Mouse (Mus musculus): ENCODE measurements around the gene Nxph1. TPM values are rescaled to one million over a fixed set of nuclear protein-coding genes. Genes with fewer than 3 reads are reported as not detected.

Nxph1 gene
- polyA plus RNA-seq, 1 experiment from 2014 or later: 0.27 TPM

GRCm38 (mm10) chr6:9083851-9084250, 135.6 kb downstream of the Nxph1 start:
- 81% methylated on average over 3 of the region's 3 CpGs for WGBS
- Histone ChIP-seq H3K4me3 (ENCODE audit: low read length) (no peak overlapping the region), H3K9me3 (ENCODE audit: low read length) (no peaks in the 10 kb centered on the region), H3K36me3 (ENCODE audit: insufficient read depth, low read length) (no peaks in the 10 kb centered on the region), H3K27me3 (ENCODE audit: insufficient read depth, low read length) (no peaks in the 10 kb centered on the region), H3K4me2 (replicated peaks; ENCODE audit: low read depth, low read length) (no peak overlapping the region), H3K4me1 (ENCODE audit: insufficient read depth, low read length) (no peaks in the 10 kb centered on the region), H3K27ac (ENCODE audit: low read length) (no peak overlapping the region), H3K9ac (replicated peaks; ENCODE audit: low read length) (no peak overlapping the region)
- no peak for ATAC-seq (ENCODE audit: low FRiP score, low TSS enrichment)

- 89% methylated on average over 2 of the region's 2 CpGs for WGBS
- Histone ChIP-seq H3K9ac (replicated peaks; ENCODE audit: low read length) (no peak overlapping the region), H3K4me3 (ENCODE audit: low read length) (no peak overlapping the region), H3K27me3 (ENCODE audit: insufficient read depth, low read length) (no peaks in the 10 kb centered on the region), H3K9me3 (ENCODE audit: low read length) (no peaks in the 10 kb centered on the region), H3K4me1 (ENCODE audit: insufficient read depth, low read length) (no peaks in the 10 kb centered on the region), H3K4me2 (replicated peaks; ENCODE audit: low read depth, low read length) (no peak overlapping the region), H3K36me3 (ENCODE audit: insufficient read depth, low read length) (no peaks in the 10 kb centered on the region), H3K27ac (ENCODE audit: low read length) (no peak overlapping the region)
- no peak for ATAC-seq (ENCODE audit: low FRiP score, low TSS enrichment)
Measured at GRCm38 (mm10) chr6:9097345-9097744, 149.1 kb downstream of the Nxph1 start.

- no peaks in the 10 kb centered on the region for H3K36me3 ChIP-seq (ENCODE audit: insufficient read depth, low read length)
- H3K4me1 ChIP-seq (ENCODE audit: insufficient read depth, low read length): no peaks in the 10 kb centered on the region
- no peak overlapping the region for H3K27ac ChIP-seq (ENCODE audit: low read length)
- no peak for ATAC-seq (ENCODE audit: low FRiP score, low TSS enrichment)
- no peak overlapping the region for H3K9ac ChIP-seq (replicated peaks; ENCODE audit: low read length)
- H3K4me3 ChIP-seq (ENCODE audit: low read length): no peak overlapping the region
- H3K9me3 ChIP-seq (ENCODE audit: low read length): no peaks in the 10 kb centered on the region
- no peaks in the 10 kb centered on the region for H3K27me3 ChIP-seq (ENCODE audit: insufficient read depth, low read length)
- no peak overlapping the region for H3K4me2 ChIP-seq (replicated peaks; ENCODE audit: low read depth, low read length)
Measured at GRCm38 (mm10) chr6:9107366-9107765, 159.1 kb downstream of the Nxph1 start.

- 79% methylated on average over 2 of the region's 2 CpGs for WGBS
- no peak overlapping the region for H3K4me3 ChIP-seq (ENCODE audit: low read length)
- H3K27me3 ChIP-seq (ENCODE audit: insufficient read depth, low read length): no peaks in the 10 kb centered on the region
- no peaks in the 10 kb centered on the region for H3K9me3 ChIP-seq (ENCODE audit: low read length)
- H3K27ac ChIP-seq (ENCODE audit: low read length): no peak overlapping the region
- no peaks in the 10 kb centered on the region for H3K4me1 ChIP-seq (ENCODE audit: insufficient read depth, low read length)
- no peak overlapping the region for H3K4me2 ChIP-seq (replicated peaks; ENCODE audit: low read depth, low read length)
- H3K36me3 ChIP-seq (ENCODE audit: insufficient read depth, low read length): no peaks in the 10 kb centered on the region
- ATAC-seq (ENCODE audit: low FRiP score, low TSS enrichment): no peak
- no peak overlapping the region for H3K9ac ChIP-seq (replicated peaks; ENCODE audit: low read length)
Measured at GRCm38 (mm10) chr6:9119136-9119535, 170.9 kb downstream of the Nxph1 start.

GRCm38 (mm10) chr6:9124321-9124914, 176.2 kb downstream of the Nxph1 start:
- WGBS: 90% methylated on average over 12 of the region's 12 CpGs
- no peak overlapping the region for H3K9ac ChIP-seq (replicated peaks; ENCODE audit: low read length)
- H3K4me3 ChIP-seq (ENCODE audit: low read length): no peak overlapping the region
- H3K4me1 ChIP-seq (ENCODE audit: insufficient read depth, low read length): no peaks in the 10 kb centered on the region
- H3K9me3 ChIP-seq (ENCODE audit: low read length): no peaks in the 10 kb centered on the region
- H3K36me3 ChIP-seq (ENCODE audit: insufficient read depth, low read length): no peaks in the 10 kb centered on the region
- H3K27me3 ChIP-seq (ENCODE audit: insufficient read depth, low read length): no peaks in the 10 kb centered on the region
- no peak for ATAC-seq (ENCODE audit: low FRiP score, low TSS enrichment)
- no peak overlapping the region for H3K4me2 ChIP-seq (replicated peaks; ENCODE audit: low read depth, low read length)
- H3K27ac ChIP-seq (ENCODE audit: low read length): no peak overlapping the region

GRCm38 (mm10) chr6:9133589-9134279, 185.5 kb downstream of the Nxph1 start:
- H3K4me2 ChIP-seq (replicated peaks; ENCODE audit: low read depth, low read length): no peak overlapping the region
- H3K9me3 ChIP-seq (ENCODE audit: low read length): no peaks in the 10 kb centered on the region
- H3K4me1 ChIP-seq (ENCODE audit: insufficient read depth, low read length): no peaks in the 10 kb centered on the region
- H3K9ac ChIP-seq (replicated peaks; ENCODE audit: low read length): no peak overlapping the region
- H3K27ac ChIP-seq (ENCODE audit: low read length): no peak overlapping the region
- ATAC-seq (ENCODE audit: low FRiP score, low TSS enrichment): no peak
- WGBS: 78% methylated on average over 3 of the region's 3 CpGs
- H3K4me3 ChIP-seq (ENCODE audit: low read length): no peak overlapping the region
- no peaks in the 10 kb centered on the region for H3K36me3 ChIP-seq (ENCODE audit: insufficient read depth, low read length)
- H3K27me3 ChIP-seq (ENCODE audit: insufficient read depth, low read length): no peaks in the 10 kb centered on the region

- ATAC-seq (ENCODE audit: low FRiP score, low TSS enrichment): no peak
- H3K4me2 ChIP-seq (replicated peaks; ENCODE audit: low read depth, low read length): no peak overlapping the region
- H3K36me3 ChIP-seq (ENCODE audit: insufficient read depth, low read length): no peaks in the 10 kb centered on the region
Measured at GRCm38 (mm10) chr6:9147966-9148365, 199.7 kb downstream of the Nxph1 start.

GRCm38 (mm10) chr6:9149791-9150190, 201.6 kb downstream of the Nxph1 start:
- no peaks in the 10 kb centered on the region for H3K36me3 ChIP-seq (ENCODE audit: insufficient read depth, low read length)
- no peak overlapping the region for H3K4me2 ChIP-seq (replicated peaks; ENCODE audit: low read depth, low read length)
- H3K9ac ChIP-seq (replicated peaks; ENCODE audit: low read length): no peak overlapping the region
- H3K4me1 ChIP-seq (ENCODE audit: insufficient read depth, low read length): no peaks in the 10 kb centered on the region
- H3K4me3 ChIP-seq (ENCODE audit: low read length): no peak overlapping the region
- ATAC-seq (ENCODE audit: low FRiP score, low TSS enrichment): no peak
- no peaks in the 10 kb centered on the region for H3K27me3 ChIP-seq (ENCODE audit: insufficient read depth, low read length)
- H3K9me3 ChIP-seq (ENCODE audit: low read length): no peaks in the 10 kb centered on the region
- 14% methylated on average over 1 of the region's 1 CpGs for WGBS
- H3K27ac ChIP-seq (ENCODE audit: low read length): no peak overlapping the region

More at GRCm38 (mm10) chr6:9147966-9148365, 199.7 kb downstream of the Nxph1 start:
- Histone ChIP-seq H3K27ac (ENCODE audit: low read length) (no peak overlapping the region), H3K9me3 (ENCODE audit: low read length) (no peaks in the 10 kb centered on the region), H3K27me3 (ENCODE audit: insufficient read depth, low read length) (no peaks in the 10 kb centered on the region), H3K4me1 (ENCODE audit: insufficient read depth, low read length) (no peaks in the 10 kb centered on the region), H3K9ac (replicated peaks; ENCODE audit: low read length) (no peak overlapping the region), H3K4me3 (ENCODE audit: low read length) (no peak overlapping the region)

- H3K4me2 ChIP-seq (replicated peaks; ENCODE audit: low read depth, low read length): no peak overlapping the region
- no peak overlapping the region for H3K9ac ChIP-seq (replicated peaks; ENCODE audit: low read length)
- no peaks in the 10 kb centered on the region for H3K9me3 ChIP-seq (ENCODE audit: low read length)
- no peak overlapping the region for H3K4me3 ChIP-seq (ENCODE audit: low read length)
- no peaks in the 10 kb centered on the region for H3K27me3 ChIP-seq (ENCODE audit: insufficient read depth, low read length)
- no peaks in the 10 kb centered on the region for H3K4me1 ChIP-seq (ENCODE audit: insufficient read depth, low read length)
- 66% methylated on average over 2 of the region's 2 CpGs for WGBS
- no peaks in the 10 kb centered on the region for H3K36me3 ChIP-seq (ENCODE audit: insufficient read depth, low read length)
- H3K27ac ChIP-seq (ENCODE audit: low read length): no peak overlapping the region
- ATAC-seq (ENCODE audit: low FRiP score, low TSS enrichment): no peak
Measured at GRCm38 (mm10) chr6:9159191-9159590, 211.0 kb downstream of the Nxph1 start.

- Histone ChIP-seq H3K9ac (replicated peaks; ENCODE audit: low read length) (no peak overlapping the region), H3K36me3 (ENCODE audit: insufficient read depth, low read length) (no peaks in the 10 kb centered on the region), H3K4me3 (ENCODE audit: low read length) (no peak overlapping the region), H3K4me1 (ENCODE audit: insufficient read depth, low read length) (no peaks in the 10 kb centered on the region), H3K27ac (ENCODE audit: low read length) (no peak overlapping the region), H3K4me2 (replicated peaks; ENCODE audit: low read depth, low read length) (no peak overlapping the region), H3K27me3 (ENCODE audit: insufficient read depth, low read length) (no peaks in the 10 kb centered on the region), H3K9me3 (ENCODE audit: low read length) (no peaks in the 10 kb centered on the region)
- no peak for ATAC-seq (ENCODE audit: low FRiP score, low TSS enrichment)
- 56% methylated on average over 3 of the region's 3 CpGs for WGBS
Measured at GRCm38 (mm10) chr6:9182477-9182876, 234.2 kb downstream of the Nxph1 start.

Measured in kidney, embryonic 16.5 days (tissue).